Mouse (Mus musculus) monocyte, adult 2 months (primary cell): ENCODE data around the gene Gm20708.
"Not testable (repeated sequence)": the region's sequence is repeated elsewhere in the genome, so short reads cannot be mapped to it uniquely, and the experiment has no call there.

Source experiments
- DNase-seq, 2 experiments: peaks; one replicate each; pipeline ENCODE4 v3.0.0; 2022; ENCODE audit warnings: low spot score in 2 of 2, low read depth in 1 of 2

Gene Gm20708

DNA sequence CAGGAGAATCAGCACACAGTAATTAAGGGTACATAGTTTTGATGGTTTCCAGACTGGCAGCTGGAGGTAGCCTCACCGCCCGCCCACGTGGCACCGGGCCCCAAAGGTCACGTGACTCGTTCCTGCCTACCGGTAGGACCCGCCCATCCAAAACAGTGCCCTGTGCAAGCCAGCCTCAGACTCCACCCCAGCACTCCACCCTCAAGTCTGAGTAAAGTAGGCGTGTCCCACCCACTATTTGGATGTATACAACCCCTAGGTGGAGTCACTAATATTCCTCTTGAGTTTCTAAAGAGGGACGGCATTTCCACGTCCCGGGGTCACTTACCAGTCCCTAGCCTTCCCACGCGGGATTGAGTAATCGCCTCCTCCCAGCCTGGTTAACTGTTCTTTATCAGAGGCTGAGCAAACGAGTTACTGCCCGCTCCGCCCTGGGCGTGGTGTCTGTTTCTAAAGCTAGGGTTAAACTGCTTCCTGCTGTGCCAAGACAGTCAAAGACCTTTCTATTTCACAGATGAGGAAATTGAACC lies 28.8 kb upstream of the Gm20708 start:
- DNase-seq = peak; percentile 93 to 98

DNA sequence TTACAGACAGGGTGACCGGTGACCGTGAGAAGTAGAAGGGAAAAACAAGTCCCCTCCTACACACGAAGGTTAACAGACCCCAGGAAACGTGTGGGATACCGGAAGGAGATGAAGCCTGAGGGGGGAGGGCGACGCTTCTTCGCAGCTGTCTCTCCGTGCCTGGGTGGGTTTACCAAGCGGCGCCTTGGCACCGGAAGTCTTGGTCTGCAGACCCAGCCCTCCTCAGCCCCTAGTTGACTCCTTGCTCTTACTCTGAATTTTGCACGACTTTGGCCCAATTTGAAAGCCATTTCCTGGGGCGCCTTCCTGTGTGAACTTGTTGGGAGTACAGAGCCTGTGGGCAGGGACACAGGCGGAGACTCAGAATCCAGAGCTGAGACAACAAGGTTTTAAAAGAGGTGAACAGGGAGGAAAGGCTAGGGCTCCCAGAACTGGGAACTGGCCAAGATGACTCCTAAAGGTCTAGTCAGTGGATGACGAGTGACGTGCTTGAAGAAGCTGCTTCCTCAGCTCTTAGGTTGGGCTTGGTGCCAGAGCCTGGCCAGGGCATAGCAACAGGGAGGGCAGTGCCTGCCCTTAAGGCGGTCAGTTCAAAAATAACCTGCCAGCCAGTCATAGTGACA lies 28.2 kb upstream of the Gm20708 start:
- DNase-seq = peak in 1 of 2 experiments; percentile 81

DNA sequence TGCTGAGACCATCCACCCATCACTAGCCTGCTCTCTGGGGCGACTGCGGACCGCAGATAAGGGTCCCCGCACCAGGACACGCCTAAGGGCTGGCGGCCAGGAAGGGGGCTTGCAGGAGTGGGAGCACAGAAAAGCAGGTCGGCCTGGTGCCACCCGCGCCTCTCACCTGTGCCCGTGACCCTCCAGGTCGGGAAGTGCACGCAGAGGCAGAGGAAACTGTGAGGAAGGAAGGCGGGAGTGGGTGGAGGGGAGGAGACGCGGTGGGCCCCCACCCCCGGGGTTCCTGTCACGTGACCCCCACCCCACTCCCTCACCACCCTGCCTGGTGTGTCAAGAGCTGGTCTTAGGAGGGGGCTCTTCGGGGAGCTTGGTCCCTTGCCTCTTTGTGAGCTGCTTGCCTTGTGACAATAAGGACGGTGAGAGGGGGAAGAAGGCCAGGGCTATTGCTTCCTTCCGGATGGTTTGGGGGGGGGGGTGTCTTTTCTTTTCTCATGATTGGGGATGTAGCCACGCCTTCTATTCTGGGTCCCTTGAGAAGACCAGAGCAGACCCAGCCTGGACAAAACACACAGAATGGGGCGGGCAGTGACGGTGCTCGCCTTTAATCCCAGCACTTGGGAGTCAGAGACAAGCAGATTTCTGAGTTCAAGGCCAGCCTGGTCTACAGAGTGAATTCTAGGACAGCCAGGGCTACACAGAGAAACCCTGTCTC lies 27.3 kb upstream of the Gm20708 start, which contains the start of the genes Tmc8 and Tmc6:
TSS of gene Tmc8 (plus strand) at position 84 of the 712 bp plus-strand sequence.
TSS of gene Tmc6 (minus strand) at position 206 of the 712 bp plus-strand sequence.
- peak in 1 of 2 experiments; percentile 54 for DNase-seq

DNA sequence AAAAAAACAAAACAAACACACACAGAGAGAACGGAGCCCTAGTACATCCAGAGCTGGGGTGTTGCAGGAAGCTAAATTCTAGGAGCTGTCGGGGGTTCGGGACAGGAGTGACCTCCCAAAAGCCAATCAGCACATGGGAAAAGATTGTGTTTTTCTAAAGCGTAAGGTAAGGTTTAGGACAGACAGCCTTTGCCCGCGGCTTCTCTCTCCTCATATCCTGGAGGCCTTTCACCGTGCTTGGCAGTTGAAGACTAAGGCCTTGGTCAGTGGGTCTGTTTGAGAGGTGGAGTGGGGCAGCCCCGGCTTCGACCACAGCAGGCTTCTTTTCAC lies 26.8 kb upstream of the Gm20708 start:
- no peak for DNase-seq

DNA sequence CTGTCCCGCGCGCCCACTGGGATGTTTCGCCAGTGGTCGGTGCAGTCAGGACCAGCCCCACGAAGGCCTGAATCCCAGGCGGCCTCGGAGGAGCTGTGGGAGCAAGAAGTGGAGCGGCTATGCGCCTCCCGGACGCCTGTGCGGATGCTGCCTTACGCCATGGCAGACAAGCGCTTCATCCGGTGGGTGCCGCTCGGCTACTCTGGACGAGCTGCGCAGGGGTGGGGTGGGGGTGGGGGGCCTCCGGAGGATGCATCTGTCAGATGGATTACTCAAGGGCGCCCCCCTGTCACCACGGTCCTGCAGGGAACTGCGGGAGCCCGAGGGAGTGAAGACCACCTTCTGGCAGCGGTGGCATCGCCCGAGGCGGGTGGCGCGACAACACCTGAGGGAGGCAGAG lies 26.4 kb upstream of the Gm20708 start:
- no peak for DNase-seq

DNA sequence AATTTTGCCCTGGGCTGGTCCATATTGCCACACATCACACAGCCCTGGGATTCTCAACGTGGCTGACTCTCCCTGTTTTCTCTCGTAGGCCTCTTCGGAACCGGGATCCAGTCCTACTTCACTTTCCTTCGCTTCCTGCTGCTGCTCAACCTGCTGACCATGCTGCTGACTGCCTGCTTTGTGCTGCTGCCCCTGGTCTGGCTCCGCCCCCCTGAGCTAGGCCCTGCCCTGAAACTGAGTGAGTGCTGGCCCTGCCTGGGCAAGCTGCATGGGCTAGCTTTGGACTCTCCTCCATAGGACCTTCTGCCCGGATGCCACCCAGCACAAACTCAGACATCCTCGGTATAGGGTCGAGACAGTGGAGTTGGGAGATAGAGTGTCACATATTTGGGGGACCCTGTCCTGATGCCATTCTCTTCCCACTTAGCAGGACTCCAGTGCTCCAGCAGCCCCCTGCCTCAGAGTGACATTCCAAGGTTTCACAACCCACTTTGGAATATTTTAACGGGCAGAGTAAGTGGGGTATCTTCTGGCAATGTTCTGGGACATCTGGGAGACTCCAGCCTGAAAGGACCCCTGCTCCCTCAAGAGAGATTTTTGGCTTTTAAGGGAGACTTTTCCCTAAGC lies 25.7 kb upstream of the Gm20708 start:
- DNase-seq = no peak

DNA sequence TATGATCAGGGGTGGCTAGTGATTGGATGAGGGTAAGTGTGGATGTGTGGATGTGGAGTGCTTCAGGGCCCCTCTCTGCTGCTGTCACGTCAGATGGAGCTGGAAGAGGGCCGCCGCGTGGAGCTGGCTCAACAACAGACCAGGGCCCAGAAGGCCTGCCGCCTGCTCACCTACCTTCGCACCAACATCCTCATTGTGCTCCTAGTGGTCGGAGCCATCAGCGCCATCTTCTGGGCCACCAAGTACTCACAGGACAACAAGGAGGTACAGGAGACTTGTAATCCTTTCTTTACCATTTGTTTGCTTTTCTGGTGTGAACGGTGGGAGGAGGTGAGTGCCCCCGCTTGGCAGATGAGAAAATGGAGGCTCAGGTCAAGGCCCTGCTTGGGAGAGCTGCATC lies 23.2 kb upstream of the Gm20708 start:
- no peak for DNase-seq

DNA sequence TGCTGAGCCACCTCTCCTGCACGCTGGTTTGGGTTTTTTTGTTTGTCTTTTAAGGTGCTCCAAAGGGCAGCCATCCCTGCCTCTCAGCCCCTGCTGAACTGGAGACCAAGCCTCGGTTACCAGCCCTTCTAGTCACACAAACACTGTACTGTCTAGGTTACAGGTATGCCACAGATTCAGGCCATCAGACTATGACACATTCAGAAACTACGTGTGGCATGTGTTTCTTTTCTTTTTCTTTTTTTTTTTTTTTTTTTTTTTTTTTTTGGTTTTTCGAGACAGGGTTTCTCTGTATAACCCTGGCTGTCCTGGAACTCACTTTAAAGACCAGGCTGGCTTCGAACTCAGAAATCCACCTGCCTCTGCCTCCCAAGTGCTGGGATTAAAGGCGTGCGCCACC lies 21.0 kb upstream of the Gm20708 start:
- DNase-seq = not testable (repeated sequence)

DNA sequence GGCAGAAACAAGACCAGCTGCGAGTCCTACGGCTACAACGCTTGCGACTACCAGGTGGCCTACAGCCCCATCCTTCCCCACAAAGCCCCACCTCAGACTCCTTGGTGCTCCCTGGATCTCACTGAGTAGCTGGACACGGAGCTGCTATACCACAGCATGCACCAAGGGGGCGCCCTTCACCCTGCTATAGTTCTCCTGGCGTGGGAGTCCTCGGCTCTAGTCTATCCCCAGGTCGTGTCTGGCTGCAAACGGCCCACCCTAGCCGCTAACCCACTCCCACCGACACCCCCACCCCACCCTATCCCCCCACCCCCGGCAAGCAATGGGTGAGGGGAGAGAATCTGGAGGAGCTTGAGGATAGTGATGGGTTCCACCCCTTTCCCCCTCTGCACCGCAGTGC lies 19.2 kb upstream of the Gm20708 start:
- DNase-seq = peak in 1 of 2 experiments; percentile 60

DNA sequence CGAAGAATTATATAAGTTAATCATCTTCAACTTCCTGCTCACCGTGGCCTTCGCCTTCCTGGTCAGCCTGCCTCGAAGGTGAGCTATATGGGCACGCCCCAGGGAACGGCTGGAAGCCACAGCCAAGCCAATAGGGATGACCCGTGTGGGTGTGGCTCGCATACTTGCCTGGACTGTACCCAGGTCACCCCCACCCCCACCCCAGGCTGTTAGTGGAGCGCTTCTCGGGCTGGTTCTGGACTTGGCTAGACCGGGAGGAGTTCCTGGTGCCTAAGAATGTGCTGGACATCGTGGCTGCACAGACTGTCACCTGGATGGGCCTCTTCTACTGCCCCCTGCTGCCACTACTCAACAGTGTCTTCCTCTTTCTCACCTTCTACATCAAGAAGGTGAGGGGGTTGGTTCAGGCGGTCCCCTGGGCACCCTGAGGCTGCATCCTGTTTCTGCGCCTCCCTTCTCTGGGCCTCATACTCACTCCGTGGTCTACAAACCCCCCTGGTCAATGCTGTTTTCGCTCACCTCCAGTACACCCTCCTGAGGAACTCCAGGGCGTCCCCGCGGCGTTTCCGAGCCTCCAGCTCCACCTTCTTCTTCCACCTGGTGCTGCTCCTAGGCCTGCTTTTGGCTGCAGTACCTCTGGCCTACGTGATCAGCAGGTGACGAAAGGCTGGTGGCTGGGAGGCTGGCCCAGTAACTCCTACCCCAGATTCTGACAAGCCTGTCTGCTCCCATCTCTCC lies 18.6 kb upstream of the Gm20708 start:
- no peak for DNase-seq

DNA sequence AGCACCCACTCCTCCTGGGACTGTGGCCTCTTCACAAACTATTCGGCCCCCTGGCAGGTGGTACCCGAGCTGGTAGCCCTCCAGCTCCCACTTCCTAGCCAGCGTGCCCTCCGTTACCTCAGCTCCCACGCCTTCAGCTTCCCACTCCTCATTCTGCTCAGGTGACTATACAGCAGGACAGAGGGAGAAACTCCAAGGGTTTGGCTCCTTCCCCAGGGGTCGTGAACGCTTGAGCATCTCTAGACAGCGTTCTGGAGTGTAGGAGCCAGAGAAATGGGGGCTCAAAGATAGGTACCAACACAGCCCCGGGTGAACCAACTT lies 18.1 kb upstream of the Gm20708 start:
- DNase-seq = no peak

DNA sequence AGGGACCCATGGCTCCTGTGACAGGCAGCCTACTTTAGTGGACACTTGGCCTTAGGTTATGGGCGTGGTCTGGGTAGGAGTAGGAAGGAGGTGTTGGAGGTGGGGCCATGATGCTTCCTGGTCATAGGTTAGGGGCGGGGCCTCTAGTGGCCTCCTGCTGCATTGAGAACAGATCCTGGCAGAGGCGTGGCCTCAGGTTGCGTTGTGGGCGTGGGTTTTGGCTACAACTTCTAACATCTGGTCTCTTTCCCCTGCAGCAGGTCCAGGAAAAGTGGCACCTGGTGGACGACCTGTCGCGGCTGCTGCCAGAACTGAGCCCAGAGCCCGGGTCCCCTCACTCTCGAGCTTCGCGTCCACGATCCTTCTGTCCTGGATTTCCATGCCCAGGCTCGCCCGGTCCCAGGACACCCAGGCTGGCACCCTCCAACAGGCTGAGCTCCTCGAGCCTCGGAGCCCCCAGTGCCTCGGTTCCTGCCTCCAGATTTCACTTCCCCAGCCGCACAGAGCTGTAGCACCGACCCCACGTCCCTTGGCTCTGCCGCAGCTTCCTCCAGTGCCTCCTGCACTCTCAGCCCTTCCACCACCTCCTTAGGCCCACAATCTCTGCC lies 17.1 kb upstream of the Gm20708 start:
- DNase-seq = peak in 1 of 2 experiments; percentile 65

DNA sequence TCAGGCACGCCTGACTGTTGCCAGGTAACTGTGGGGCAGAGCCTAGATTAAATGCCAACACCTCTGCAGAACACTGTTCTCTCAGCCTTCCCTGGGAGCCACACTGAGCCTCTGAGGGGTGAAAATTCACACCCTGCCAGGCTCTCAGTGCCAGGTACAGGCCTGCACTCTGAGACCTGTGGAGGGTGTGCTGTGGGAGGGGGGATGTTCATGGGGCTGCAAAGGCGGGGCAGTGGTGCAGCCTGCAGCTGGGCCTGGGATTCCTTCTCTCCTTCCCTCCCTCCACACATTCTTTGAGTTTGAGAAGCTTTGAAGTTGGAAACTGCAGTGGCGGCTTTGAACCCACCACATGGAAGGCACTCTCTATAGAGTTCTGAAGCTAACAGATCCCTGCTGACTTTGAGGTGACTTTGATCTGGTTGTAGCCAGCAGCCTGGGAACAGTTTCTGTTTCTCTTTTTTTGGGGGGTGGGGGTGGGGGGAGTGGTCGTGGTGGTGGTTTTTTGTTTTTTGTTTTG lies 15.4 kb upstream of the Gm20708 start:
- no peak for DNase-seq

DNA sequence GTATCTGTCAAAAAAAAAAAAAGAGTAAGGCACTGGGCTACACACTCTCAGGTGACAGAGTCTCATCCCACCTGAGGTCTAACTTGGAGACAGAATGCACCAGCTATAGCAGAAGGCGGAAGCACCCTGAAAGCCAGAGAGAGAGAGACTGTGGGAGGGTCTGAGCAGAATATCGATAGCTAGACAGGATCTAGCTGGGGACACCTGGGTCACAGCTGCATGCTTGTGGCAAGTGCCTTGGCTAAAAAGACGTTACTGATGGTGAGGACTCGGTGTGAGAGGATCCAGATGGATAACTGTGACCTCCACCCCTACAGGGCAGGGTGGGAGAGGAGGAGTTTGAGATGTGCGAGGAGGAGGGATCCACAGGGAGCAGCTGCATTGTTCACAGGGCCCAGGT lies 12.5 kb upstream of the Gm20708 start:
- no peak for DNase-seq

DNA sequence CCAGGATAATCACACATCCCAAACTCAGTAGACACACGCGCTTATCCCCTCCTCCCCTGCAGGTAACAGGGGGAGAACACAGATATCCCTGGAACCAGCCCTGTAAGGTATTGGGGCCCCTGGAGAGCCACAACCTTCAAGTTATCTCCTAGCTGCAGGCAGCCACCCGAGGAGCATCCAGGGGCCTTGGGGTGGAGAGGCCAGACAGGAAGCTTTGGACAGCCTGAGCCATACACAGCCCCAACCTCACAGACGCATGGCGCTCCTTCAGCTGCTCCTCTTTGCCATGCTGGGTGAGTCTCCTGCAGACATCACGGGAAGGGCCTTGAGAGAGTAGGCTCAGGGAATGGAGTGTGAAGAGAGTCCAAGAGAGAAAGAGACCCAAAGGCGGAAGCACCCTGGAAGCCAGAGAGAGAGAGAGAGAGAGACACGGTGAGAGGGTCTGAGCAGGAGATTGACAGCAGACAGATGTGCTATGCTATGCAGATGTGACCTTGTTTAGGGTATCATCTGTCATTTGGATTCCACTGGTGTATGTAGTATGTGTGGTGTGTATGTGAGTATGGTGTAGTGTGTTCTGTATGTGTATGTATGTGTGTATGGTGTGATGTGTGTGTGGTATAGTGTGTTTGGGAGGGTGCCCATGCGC lies 11.8 kb upstream of the Gm20708 start, which contains the start of gene 6030468B19Rik:
TSS of gene 6030468B19Rik (plus strand) at position 150 of the 649 bp plus-strand sequence.
- no peak for DNase-seq

DNA sequence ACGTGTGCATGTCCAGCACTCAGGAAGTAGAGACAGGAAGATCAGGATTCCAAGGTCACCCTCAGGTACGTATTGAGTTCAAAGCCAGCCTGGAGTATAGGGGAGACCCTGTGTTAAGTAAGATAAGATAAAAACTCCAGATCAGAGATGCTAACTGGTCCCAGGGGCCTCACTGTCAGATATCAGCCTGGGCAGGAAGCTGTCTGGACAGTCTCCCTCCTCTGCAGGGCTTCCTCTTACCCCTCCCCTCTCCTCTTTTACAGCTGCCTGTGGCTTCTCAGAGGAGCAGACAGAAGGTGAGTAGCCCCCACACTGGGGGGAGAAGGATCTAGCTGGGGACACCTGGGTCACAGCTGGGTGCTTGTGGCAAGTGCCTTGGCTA lies 11.3 kb upstream of the Gm20708 start:
- no peak for DNase-seq

DNA sequence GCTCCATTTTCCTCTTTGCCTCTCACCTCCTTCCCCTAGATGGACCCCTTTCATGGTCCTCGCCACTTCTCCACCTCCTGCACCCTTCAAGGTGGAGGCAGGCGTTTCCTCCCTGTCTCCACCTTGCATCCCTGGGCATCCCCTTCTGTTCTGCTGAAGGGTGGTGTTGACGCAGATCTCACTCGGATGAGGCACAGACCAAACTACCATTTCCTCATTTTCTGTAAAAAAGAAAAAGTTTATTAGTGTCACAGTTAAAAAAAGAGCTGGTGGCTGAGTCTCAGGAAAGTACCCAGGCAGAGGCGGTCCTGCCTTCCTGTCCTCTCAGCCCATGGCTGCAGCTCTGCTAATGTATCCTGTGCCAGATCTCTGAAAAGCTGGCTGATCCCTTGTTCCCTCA lies 10.3 kb upstream of the Gm20708 start:
- DNase-seq = no peak

DNA sequence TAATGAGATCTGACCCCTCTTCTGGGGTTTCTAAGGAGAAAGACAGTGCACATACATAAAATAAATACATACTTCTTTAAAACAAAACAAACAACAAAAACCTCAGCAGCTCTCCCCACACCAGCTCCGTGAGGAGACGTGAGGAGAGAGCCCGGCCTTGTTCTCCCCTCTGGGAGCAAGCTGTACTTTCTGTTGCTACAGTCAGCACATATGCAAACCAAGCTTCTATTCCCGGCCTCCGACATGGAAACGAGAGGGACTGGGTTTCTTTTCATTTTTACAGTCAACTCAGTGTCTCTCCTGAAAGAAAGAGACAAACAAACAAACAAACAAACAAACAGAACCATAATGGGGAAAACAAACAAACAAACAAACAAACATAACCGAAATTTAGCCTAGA lies 9.4 kb upstream of the Gm20708 start:
- DNase-seq = no peak

DNA sequence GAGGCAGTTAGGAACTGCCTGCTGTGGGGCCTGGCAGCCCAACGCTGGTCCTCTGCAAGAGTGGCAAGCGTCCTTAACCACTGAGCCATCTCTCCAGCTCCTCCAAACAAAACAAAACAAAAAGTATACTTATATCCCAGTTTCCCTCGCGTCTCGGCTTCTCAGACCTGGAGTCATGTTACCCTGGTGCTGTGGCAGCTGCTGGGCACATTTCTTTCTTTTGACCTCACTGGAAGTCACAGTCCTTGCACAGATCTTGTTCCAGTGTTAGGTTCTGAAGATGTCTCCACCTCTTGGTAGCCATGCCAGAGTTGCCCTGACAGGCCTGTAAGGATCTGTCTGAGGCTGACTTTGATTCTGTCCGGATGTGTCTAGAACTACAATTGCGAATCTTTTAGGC lies 7.8 kb upstream of the Gm20708 start:
- no peak for DNase-seq

DNA sequence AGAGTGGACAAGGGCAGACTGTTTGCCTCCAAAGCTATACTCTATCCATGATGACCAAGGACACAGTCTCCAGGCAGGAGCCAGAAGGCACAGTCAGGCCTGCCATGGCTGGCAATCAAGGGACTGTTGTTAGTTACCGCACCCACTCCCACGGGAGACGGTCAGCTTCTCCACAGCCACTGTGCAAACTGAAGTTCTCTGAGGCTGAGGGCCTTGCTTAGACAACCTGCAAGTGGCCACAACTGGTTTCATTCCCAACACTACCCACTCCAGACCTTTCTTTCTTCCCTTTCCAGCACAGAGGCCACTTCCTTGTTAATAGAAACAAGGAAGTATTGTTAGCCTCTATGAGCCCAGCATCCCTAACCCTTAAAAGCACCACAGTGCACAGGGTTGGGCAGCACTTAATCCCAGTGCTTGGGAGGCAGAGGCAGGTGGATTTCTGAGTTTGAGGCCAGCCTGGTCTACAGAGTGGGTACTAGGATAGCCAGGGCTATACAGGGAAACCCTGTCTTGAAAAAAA lies 6.2 kb upstream of the Gm20708 start:
- no peak for DNase-seq
